Mouse (Mus musculus): ENCODE results near the gene Pomgnt2. TPM values are rescaled to one million over a fixed set of nuclear protein-coding genes. Genes with fewer than 3 reads are reported as not detected.

Pomgnt2 gene
- 9.9 and 10.5 TPM in 2 replicates for polyA plus RNA-seq (2014; fragmentation: Nextera tagmentation; extraction: Ambion mirVana)

GRCm38 (mm10) chr9:121997010-121997409, at the start of gene Pomgnt2:
Gene Pomgnt2, minus strand, starts transcription at chr9:121997110.
- TF ChIP-seq CTCF (IDR thresholded peaks at IDR 0.05; ENCODE audit: low read depth): no peak
- H3K9me3 ChIP-seq (ENCODE audit: low read depth, low read length): no peaks in the 10 kb centered on the region
- ATAC-seq (ENCODE audit: insufficient read depth) (no peak), DNase-seq (no peak)
- no peaks in the 10 kb centered on the region for H3K36me3 ChIP-seq (ENCODE audit: insufficient read depth)
- H3K4me3 ChIP-seq (ENCODE audit: low read depth, low read length): peak within 1 kb of the TSS; percentile 74
- no peaks in the 10 kb centered on the region for H3K27me3 ChIP-seq (ENCODE audit: insufficient read depth, low read length)
- H3K27ac ChIP-seq (ENCODE audit: low read depth): no peak within 1 kb of the TSS
- H3K9ac ChIP-seq: no peak within 1 kb of the TSS
- peak within 1 kb of the TSS; percentile 87 for H3K4me2 ChIP-seq
- no peaks in the 10 kb centered on the region for H3K4me1 ChIP-seq (ENCODE audit: insufficient read depth)

GRCm38 (mm10) chr9:122039848-122040247, 42.9 kb upstream of the Pomgnt2 start:
- no peak for TF ChIP-seq CTCF (IDR thresholded peaks at IDR 0.05; ENCODE audit: low read depth)
- H3K4me3 ChIP-seq (ENCODE audit: low read depth, low read length): no peak overlapping the region
- no peak overlapping the region for H3K27ac ChIP-seq (ENCODE audit: low read depth)
- H3K4me1 ChIP-seq (ENCODE audit: insufficient read depth): no peaks in the 10 kb centered on the region
- DNase-seq (no peak), ATAC-seq (ENCODE audit: insufficient read depth) (no peak)
- no peaks in the 10 kb centered on the region for H3K9me3 ChIP-seq (ENCODE audit: low read depth, low read length)
- no peak overlapping the region for H3K4me2 ChIP-seq
- no peaks in the 10 kb centered on the region for H3K36me3 ChIP-seq (ENCODE audit: insufficient read depth)
- no peak overlapping the region for H3K9ac ChIP-seq
- no peaks in the 10 kb centered on the region for H3K27me3 ChIP-seq (ENCODE audit: insufficient read depth, low read length)
- WGBS: 60% methylated on average over 4 of the region's 4 CpGs

- Histone ChIP-seq H3K27ac (ENCODE audit: low read depth) (no peak overlapping the region), H3K4me2 (no peak overlapping the region)
- WGBS: 86% methylated on average over 1 of the region's 1 CpGs
These were observed 41.7 kb upstream of the Pomgnt2 start for GRCm38 (mm10) chr9:122038631-122039030.

GRCm38 (mm10) chr9:122036496-122037054, 39.7 kb upstream of the Pomgnt2 start:
- H3K36me3 ChIP-seq (ENCODE audit: insufficient read depth): no peaks in the 10 kb centered on the region
- 56% methylated on average over 4 of the region's 4 CpGs for WGBS
- no peak overlapping the region for H3K27ac ChIP-seq (ENCODE audit: low read depth)
- no peaks in the 10 kb centered on the region for H3K9me3 ChIP-seq (ENCODE audit: low read depth, low read length)
- no peak for TF ChIP-seq CTCF (IDR thresholded peaks at IDR 0.05; ENCODE audit: low read depth)
- H3K9ac ChIP-seq: no peak overlapping the region
- DNase-seq (no peak), ATAC-seq (ENCODE audit: insufficient read depth) (no peak)
- H3K27me3 ChIP-seq (ENCODE audit: insufficient read depth, low read length): no peaks in the 10 kb centered on the region
- H3K4me2 ChIP-seq: no peak overlapping the region
- no peak overlapping the region for H3K4me3 ChIP-seq (ENCODE audit: low read depth, low read length)
- H3K4me1 ChIP-seq (ENCODE audit: insufficient read depth): no peaks in the 10 kb centered on the region

More at GRCm38 (mm10) chr9:122038631-122039030, 41.7 kb upstream of the Pomgnt2 start:
- H3K27me3 ChIP-seq (ENCODE audit: insufficient read depth, low read length): no peaks in the 10 kb centered on the region
- no peak for ATAC-seq (ENCODE audit: insufficient read depth)
- TF ChIP-seq CTCF (IDR thresholded peaks at IDR 0.05; ENCODE audit: low read depth): no peak
- no peaks in the 10 kb centered on the region for H3K36me3 ChIP-seq (ENCODE audit: insufficient read depth)
- H3K9ac ChIP-seq: no peak overlapping the region
- DNase-seq: no peak
- no peaks in the 10 kb centered on the region for H3K4me1 ChIP-seq (ENCODE audit: insufficient read depth)
- no peak overlapping the region for H3K4me3 ChIP-seq (ENCODE audit: low read depth, low read length)
- H3K9me3 ChIP-seq (ENCODE audit: low read depth, low read length): no peaks in the 10 kb centered on the region

GRCm38 (mm10) chr9:122035807-122036206, 38.9 kb upstream of the Pomgnt2 start:
- TF ChIP-seq CTCF (IDR thresholded peaks at IDR 0.05; ENCODE audit: low read depth): no peak
- Histone ChIP-seq H3K4me1 (ENCODE audit: insufficient read depth) (no peaks in the 10 kb centered on the region), H3K27me3 (ENCODE audit: insufficient read depth, low read length) (no peaks in the 10 kb centered on the region), H3K27ac (ENCODE audit: low read depth) (no peak overlapping the region), H3K4me3 (ENCODE audit: low read depth, low read length) (no peak overlapping the region), H3K9ac (no peak overlapping the region), H3K9me3 (ENCODE audit: low read depth, low read length) (no peaks in the 10 kb centered on the region), H3K36me3 (ENCODE audit: insufficient read depth) (no peaks in the 10 kb centered on the region), H3K4me2 (no peak overlapping the region)
- no peak for DNase-seq
- no peak for ATAC-seq (ENCODE audit: insufficient read depth)
- WGBS: 35% methylated on average over 5 of the region's 5 CpGs

- no peak for ATAC-seq (ENCODE audit: insufficient read depth)
- no peak for DNase-seq
- H3K4me1 ChIP-seq (ENCODE audit: insufficient read depth): no peaks in the 10 kb centered on the region
- 97% methylated on average over 1 of the region's 1 CpGs for WGBS
- H3K9me3 ChIP-seq (ENCODE audit: low read depth, low read length): no peaks in the 10 kb centered on the region
- H3K9ac ChIP-seq: no peak overlapping the region
- H3K4me2 ChIP-seq: no peak overlapping the region
- TF ChIP-seq CTCF (IDR thresholded peaks at IDR 0.05; ENCODE audit: low read depth): no peak
- H3K36me3 ChIP-seq (ENCODE audit: insufficient read depth): no peaks in the 10 kb centered on the region
- no peaks in the 10 kb centered on the region for H3K27me3 ChIP-seq (ENCODE audit: insufficient read depth, low read length)
- no peak overlapping the region for H3K27ac ChIP-seq (ENCODE audit: low read depth)
- no peak overlapping the region for H3K4me3 ChIP-seq (ENCODE audit: low read depth, low read length)
These were observed 38.0 kb upstream of the Pomgnt2 start for GRCm38 (mm10) chr9:122034949-122035348.

GRCm38 (mm10) chr9:122032071-122032470, 35.2 kb upstream of the Pomgnt2 start:
- no peak overlapping the region for H3K27ac ChIP-seq (ENCODE audit: low read depth)
- no peaks in the 10 kb centered on the region for H3K36me3 ChIP-seq (ENCODE audit: insufficient read depth)
- no peak overlapping the region for H3K9ac ChIP-seq
- no peak for ATAC-seq (ENCODE audit: insufficient read depth)
- 73% methylated on average over 3 of the region's 3 CpGs for WGBS
- H3K4me1 ChIP-seq (ENCODE audit: insufficient read depth): 0 out of 2 replicates have a peak, but pooled peaks cover 3% of the 10 kb centered on the region
- H3K4me3 ChIP-seq (ENCODE audit: low read depth, low read length): no peak overlapping the region
- no peaks in the 10 kb centered on the region for H3K9me3 ChIP-seq (ENCODE audit: low read depth, low read length)
- no peak overlapping the region for H3K4me2 ChIP-seq
- TF ChIP-seq CTCF (IDR thresholded peaks at IDR 0.05; ENCODE audit: low read depth): no peak
- no peak for DNase-seq
- no peaks in the 10 kb centered on the region for H3K27me3 ChIP-seq (ENCODE audit: insufficient read depth, low read length)
